Mouse (Mus musculus) layer of hippocampus, adult 9-11 months (tissue): ENCODE measurements at regions not wholly inside any gene's neighbourhood (a gene's known extent, or its start where the extent isn't known, plus 50 kb on each side); places are given as distances from the start of the nearest gene placed in this dataset.
A peak's percentile ranks its signal among the peaks of the same experiment; 100 is the strongest.

Experiments
- DNase-seq: peaks from one replicate; pipeline ENCODE4 v3.0.0; 2022

- no peak for DNase-seq
These were observed 228.0 kb downstream of the Wdr11 start for GRCm38 (mm10) chr7:129819651-129820050.

GRCm38 (mm10) chr7:129828970-129829369, 237.3 kb downstream of the Wdr11 start:
- DNase-seq, result no peak

GRCm38 (mm10) chr7:129832830-129833229, 241.2 kb downstream of the Wdr11 start:
- no peak for DNase-seq

GRCm38 (mm10) chr7:129842303-129843122, 250.8 kb downstream of the Wdr11 start:
- DNase-seq, result peak; percentile 70

- DNase-seq, result peak; percentile 7
These were observed 255.5 kb downstream of the Wdr11 start for GRCm38 (mm10) chr7:129847136-129847535.

- no peak for DNase-seq
These were observed 261.9 kb downstream of the Wdr11 start for GRCm38 (mm10) chr7:129853596-129853995.

- DNase-seq, result no peak
These were observed 263.3 kb downstream of the Wdr11 start for GRCm38 (mm10) chr7:129854942-129855341.

- DNase-seq, result no peak
These were observed 271.3 kb downstream of the Wdr11 start for GRCm38 (mm10) chr7:129862966-129863365.

GRCm38 (mm10) chr7:129865536-129865935, 273.9 kb downstream of the Wdr11 start:
- DNase-seq, result no peak

GRCm38 (mm10) chr7:129872208-129872790, 280.6 kb downstream of the Wdr11 start:
- no peak for DNase-seq

- DNase-seq, result no peak
These were observed 284.7 kb downstream of the Wdr11 start for GRCm38 (mm10) chr7:129876202-129876851.

- no peak for DNase-seq
These were observed 285.2 kb downstream of the Wdr11 start for GRCm38 (mm10) chr7:129876852-129877223.

- DNase-seq, result no peak
These were observed 304.6 kb downstream of the Wdr11 start for GRCm38 (mm10) chr7:129896291-129896690.

- no peak for DNase-seq
These were observed 305.8 kb downstream of the Wdr11 start for GRCm38 (mm10) chr7:129897511-129897910.

- DNase-seq, result no peak
These were observed 310.6 kb downstream of the Wdr11 start for GRCm38 (mm10) chr7:129902256-129902655.

- DNase-seq, result no peak
These were observed 311.5 kb downstream of the Wdr11 start for GRCm38 (mm10) chr7:129903126-129903525.

GRCm38 (mm10) chr7:129906131-129906530, 314.5 kb downstream of the Wdr11 start:
- DNase-seq, result no peak

GRCm38 (mm10) chr7:129908826-129909225, 317.2 kb downstream of the Wdr11 start:
- no peak for DNase-seq

GRCm38 (mm10) chr7:129909730-129910129, 318.1 kb downstream of the Wdr11 start:
- no peak for DNase-seq

- no peak for DNase-seq
These were observed 319.2 kb downstream of the Wdr11 start for GRCm38 (mm10) chr7:129910826-129911225.

GRCm38 (mm10) chr7:129914871-129915270, 323.2 kb downstream of the Wdr11 start:
- no peak for DNase-seq

- DNase-seq, result peak; percentile 86
These were observed 326.9 kb downstream of the Wdr11 start for GRCm38 (mm10) chr7:129918240-129919200.

- no peak for DNase-seq
These were observed 330.6 kb downstream of the Wdr11 start for GRCm38 (mm10) chr7:129922291-129922690.
